Mouse (Mus musculus) E14TG2a.4 (cell line): ENCODE results near the gene Gm9913.

Experiments used
- H3K27me3 ChIP-seq: 2 replicates; pipeline ENCODE4 v1.6.1; 2014; ENCODE audit warnings: low read length, control low read depth; ENCODE audit not compliant: insufficient read depth
- H3K36me3 ChIP-seq: 2 replicates; pipeline ENCODE4 v1.6.1; 2014; ENCODE audit warnings: low read length, control low read depth; ENCODE audit not compliant: insufficient read depth
- H3K4me1 ChIP-seq: replicated peaks from 2 replicates; pipeline ENCODE4 v1.6.1; 2014; ENCODE audit warnings: low read depth, low read length, control low read depth
- H3K4me3 ChIP-seq: replicated peaks from 2 replicates; pipeline ENCODE4 v1.5.1; 2014; ENCODE audit warnings: mild to moderate bottlenecking, low read length
- H3K9me3 ChIP-seq: 2 replicates; pipeline ENCODE4 v1.6.1; 2014; ENCODE audit warnings: low read length, control low read depth
- CTCF ChIP-seq: conservative IDR thresholded peaks from 2 replicates; pipeline ENCODE4 v1.5.1; 2014; ENCODE audit warnings: low read length
- NANOG ChIP-seq: IDR thresholded peaks from 2 replicates; pipeline ENCODE4 v1.6.1; 2014; ENCODE audit warnings: borderline replicate concordance, low read length, mixed read lengths
- POU5F1 ChIP-seq: IDR thresholded peaks from 2 replicates; pipeline ENCODE4 v1.6.1; 2014; ENCODE audit warnings: low read length, borderline replicate concordance

Gm9913 gene

GRCm38 (mm10) chr2:125507893-125508292 is 3.0 kb downstream of the Gm9913 start, which contains the start of gene Fbn1:
Fbn1 (minus strand) TSS chr2:125507993.
- Histone ChIP-seq H3K36me3 (no peaks in the 10 kb centered on the region), H3K9me3 (no peaks in the 10 kb centered on the region), H3K4me1 (peaks cover 14% of the 10 kb centered on the region), H3K27me3 (peaks cover 65% of the 10 kb centered on the region), H3K4me3 (peak within 1 kb of the TSS; percentile 81)
- TF ChIP-seq NANOG (no peak), CTCF (no peak), POU5F1 (no peak)

GRCm38 (mm10) chr2:125508381-125508780 is 3.5 kb downstream of the Gm9913 start:
- no peak overlapping the region for H3K4me3 ChIP-seq
- no peaks in the 10 kb centered on the region for H3K36me3 ChIP-seq
- H3K27me3 ChIP-seq, result peaks cover 62% of the 10 kb centered on the region
- no peak for TF ChIP-seq NANOG
- no peak for TF ChIP-seq POU5F1
- no peak for TF ChIP-seq CTCF
- peaks cover 14% of the 10 kb centered on the region for H3K4me1 ChIP-seq
- no peaks in the 10 kb centered on the region for H3K9me3 ChIP-seq

- no peaks in the 10 kb centered on the region for H3K9me3 ChIP-seq
- no peaks in the 10 kb centered on the region for H3K36me3 ChIP-seq
- TF ChIP-seq POU5F1, result no peak
- no peak for TF ChIP-seq NANOG
- TF ChIP-seq CTCF, result no peak
- no peak overlapping the region for H3K4me3 ChIP-seq
- peaks cover 7% of the 10 kb centered on the region for H3K4me1 ChIP-seq
- H3K27me3 ChIP-seq, result peaks cover 45% of the 10 kb centered on the region
Observed at GRCm38 (mm10) chr2:125510752-125511151, 5.9 kb downstream of the Gm9913 start.

- no peak overlapping the region for H3K4me3 ChIP-seq
- peaks cover 2% of the 10 kb centered on the region; the same call in 1 of the 2 replicates for H3K4me1 ChIP-seq
- TF ChIP-seq CTCF (no peak), NANOG (no peak), POU5F1 (no peak)
- H3K36me3 ChIP-seq, result no peaks in the 10 kb centered on the region
- no peaks in the 10 kb centered on the region for H3K9me3 ChIP-seq
- peaks cover 34% of the 10 kb centered on the region for H3K27me3 ChIP-seq
Observed at GRCm38 (mm10) chr2:125511898-125512297, 7.0 kb downstream of the Gm9913 start.

GRCm38 (mm10) chr2:125512544-125512943 is 7.7 kb downstream of the Gm9913 start:
- Histone ChIP-seq H3K4me1 (no peaks in the 10 kb centered on the region), H3K9me3 (no peaks in the 10 kb centered on the region), H3K4me3 (no peak overlapping the region), H3K27me3 (peaks cover 27% of the 10 kb centered on the region), H3K36me3 (no peaks in the 10 kb centered on the region)
- TF ChIP-seq POU5F1, result no peak
- TF ChIP-seq CTCF, result no peak
- TF ChIP-seq NANOG, result no peak

- Histone ChIP-seq H3K27me3 (peaks cover 10% of the 10 kb centered on the region), H3K36me3 (no peaks in the 10 kb centered on the region), H3K4me1 (no peaks in the 10 kb centered on the region), H3K9me3 (no peaks in the 10 kb centered on the region), H3K4me3 (no peak overlapping the region)
- TF ChIP-seq NANOG (no peak), CTCF (no peak), POU5F1 (no peak)
Observed at GRCm38 (mm10) chr2:125514391-125514790, 9.5 kb downstream of the Gm9913 start.

GRCm38 (mm10) chr2:125515291-125516057 is 10.6 kb downstream of the Gm9913 start:
- H3K4me3 ChIP-seq, result no peak overlapping the region
- H3K36me3 ChIP-seq, result no peaks in the 10 kb centered on the region
- no peaks in the 10 kb centered on the region for H3K9me3 ChIP-seq
- no peaks in the 10 kb centered on the region for H3K4me1 ChIP-seq
- H3K27me3 ChIP-seq, result no peaks in the 10 kb centered on the region
- TF ChIP-seq CTCF, result no peak
- no peak for TF ChIP-seq NANOG
- no peak for TF ChIP-seq POU5F1

GRCm38 (mm10) chr2:125516594-125516993 is 11.7 kb downstream of the Gm9913 start:
- Histone ChIP-seq H3K4me1 (no peaks in the 10 kb centered on the region), H3K27me3 (no peaks in the 10 kb centered on the region), H3K9me3 (no peaks in the 10 kb centered on the region), H3K4me3 (no peak overlapping the region), H3K36me3 (no peaks in the 10 kb centered on the region)
- TF ChIP-seq POU5F1, result no peak
- TF ChIP-seq NANOG, result no peak
- TF ChIP-seq CTCF, result no peak

- TF ChIP-seq POU5F1, result no peak
- TF ChIP-seq CTCF, result no peak
- no peak for TF ChIP-seq NANOG
- no peaks in the 10 kb centered on the region for H3K4me1 ChIP-seq
- no peaks in the 10 kb centered on the region for H3K27me3 ChIP-seq
- no peaks in the 10 kb centered on the region for H3K36me3 ChIP-seq
- no peaks in the 10 kb centered on the region for H3K9me3 ChIP-seq
- no peak overlapping the region for H3K4me3 ChIP-seq
Observed at GRCm38 (mm10) chr2:125525484-125525883, 20.6 kb downstream of the Gm9913 start.
